Mouse (Mus musculus) right cerebral cortex, postnatal 36 days (tissue): ENCODE measurements around the gene Rgs2.

Experiments
- DNase-seq, 2 experiments: peaks; one replicate each; pipeline ENCODE4 v3.0.0; 2022; ENCODE audit warnings: low spot score in 2 of 2, mixed read lengths in 1 of 2

The Rgs2 gene

GRCm38 (mm10) chr1:143984988-143985625 is 18.9 kb downstream of the Rgs2 start:
- DNase-seq = no peak

- DNase-seq = no peak
Observed at GRCm38 (mm10) chr1:143982765-143983312, 21.1 kb downstream of the Rgs2 start.

- no peak for DNase-seq
Observed at GRCm38 (mm10) chr1:143982085-143982764, 21.7 kb downstream of the Rgs2 start.

DNA sequence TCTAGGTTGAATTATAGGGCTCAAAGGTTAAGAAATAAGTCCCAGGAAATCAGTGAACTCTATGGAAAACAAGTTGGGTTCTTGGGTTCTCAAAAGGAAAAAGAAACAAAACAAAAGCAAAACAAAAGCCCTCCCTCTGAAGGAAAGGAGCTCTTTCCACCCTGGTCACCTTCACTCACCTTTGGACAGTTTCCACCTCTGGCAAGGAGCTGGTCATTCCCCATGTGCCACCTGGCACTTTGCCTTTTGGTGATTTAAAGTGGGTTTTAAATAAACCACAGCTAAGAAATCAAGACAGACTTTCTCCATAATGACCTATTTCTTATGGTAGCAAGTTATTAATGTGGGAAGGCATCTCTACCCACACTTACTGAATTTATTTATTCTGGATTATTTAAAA is 23.1 kb downstream of the Rgs2 start:
- DNase-seq = no peak

DNA sequence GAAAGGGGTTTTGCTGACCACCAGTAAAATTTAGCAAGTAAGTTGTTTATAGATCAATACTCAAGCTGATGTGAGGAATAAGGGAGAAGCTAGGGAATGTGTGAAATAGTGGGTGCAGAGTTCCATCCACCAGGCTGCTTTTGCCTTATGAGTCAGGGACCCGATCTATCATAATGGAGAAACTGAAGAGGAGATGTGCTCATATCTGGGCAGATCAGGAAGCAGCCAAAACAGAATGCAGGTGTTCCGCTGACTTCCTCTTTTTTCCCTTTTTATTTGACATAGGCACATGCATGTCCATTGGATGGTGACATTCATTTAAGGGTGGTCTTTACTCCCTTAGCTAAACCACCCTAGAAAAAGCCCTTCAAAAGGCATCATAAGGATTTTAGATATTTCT is 29.3 kb downstream of the Rgs2 start:
- DNase-seq = no peak

- no peak for DNase-seq
Observed at GRCm38 (mm10) chr1:143962301-143962700, 41.7 kb downstream of the Rgs2 start.

DNA sequence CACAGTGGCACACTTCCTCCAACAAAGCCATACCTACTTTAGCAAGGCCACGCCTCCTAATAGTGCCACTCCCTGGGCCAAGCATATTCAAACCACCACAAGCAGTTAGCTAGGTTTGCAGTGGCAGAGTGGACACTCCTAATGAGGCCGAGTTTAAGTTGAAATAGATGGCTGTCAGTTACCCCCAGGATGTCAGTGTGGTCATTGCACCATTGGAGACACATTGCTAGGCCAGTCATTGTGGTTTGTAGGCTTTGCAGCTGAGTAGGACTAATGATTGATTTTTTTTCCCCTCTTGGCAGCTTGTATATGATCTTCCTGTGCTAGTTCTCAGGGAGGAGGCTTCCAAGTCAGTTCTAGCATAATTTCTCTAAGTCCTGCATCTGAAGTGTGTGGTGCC is 43.6 kb downstream of the Rgs2 start:
- no peak for DNase-seq

DNA sequence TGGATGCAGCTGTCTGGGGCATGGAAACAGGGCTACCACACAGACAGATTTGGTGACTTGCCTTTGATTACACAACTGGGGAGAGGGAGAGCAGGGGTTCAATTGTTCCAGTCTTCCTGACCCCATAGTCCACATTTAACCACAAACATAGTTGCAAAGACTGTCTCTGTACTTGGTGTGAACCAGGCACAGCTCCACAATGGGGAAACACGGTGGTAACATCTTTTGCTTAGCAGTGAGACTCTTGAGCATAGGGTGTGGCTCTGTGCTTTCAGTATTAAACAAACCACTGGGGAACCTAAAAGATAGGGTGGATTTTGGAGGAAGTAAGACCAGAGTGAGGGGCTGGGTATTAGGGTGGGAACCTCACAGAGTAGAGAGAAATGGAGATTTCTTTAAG is 47.9 kb downstream of the Rgs2 start:
- DNase-seq = no peak

GRCm38 (mm10) chr1:143952841-143953240 is 51.1 kb downstream of the Rgs2 start:
- DNase-seq = no peak
